Mouse (Mus musculus) CH12.LX (cell line): Measurements from ENCODE around the gene Cmtr2. TPM values are rescaled to one million over a fixed set of nuclear protein-coding genes. Genes with fewer than 3 reads are reported as not detected.

Experiments
- DNase-seq: peaks from one replicate; pipeline ENCODE4 v3.0.0-alpha.2; 2013; ENCODE audit errors: extremely low read depth
- H3K27ac ChIP-seq: 2 replicates; pipeline ENCODE4 v1.5.1; 2012; ENCODE audit warnings: low read depth, mild to moderate bottlenecking, control low read depth, moderate library complexity; ENCODE audit not compliant: insufficient read depth
- H3K27me3 ChIP-seq: replicated peaks from 2 replicates; pipeline ENCODE3; 2012; ENCODE audit warnings: inconsistent platforms
- H3K36me3 ChIP-seq, 2 experiments: replicated peaks in 1 of 2; 2 replicates each; pipeline versions ENCODE3 to v1.6.1; 2012; ENCODE audit warnings: inconsistent platforms in 1 of 2, low read length in 1 of 2, mild to moderate bottlenecking in 1 of 2, mixed read lengths in 1 of 2, moderate library complexity in 1 of 2; ENCODE audit not compliant: control insufficient read depth in 1 of 2, insufficient read depth in 1 of 2
- H3K4me1 ChIP-seq, 2 experiments: 2 replicates each; pipeline ENCODE4 v1.6.1; 2012; ENCODE audit warnings: inconsistent platforms in 1 of 2, moderate library complexity in 1 of 2; ENCODE audit not compliant: insufficient read depth in 2 of 2, control insufficient read depth in 1 of 2
- H3K4me2 ChIP-seq: 2 replicates; pipeline ENCODE4 v1.6.1; 2012; ENCODE audit warnings: low read depth, mild to moderate bottlenecking, control low read depth; ENCODE audit not compliant: poor library complexity, insufficient read depth, severe bottlenecking
- H3K4me3 ChIP-seq, 3 experiments: fragments of 150-350 bp in 1 of 3; sonication (generic) in 1 of 3; replicated peaks in 1 of 3; 2 replicates each; pipeline versions ENCODE3 to v1.5.1; 2011 to 2012; ENCODE audit warnings: low read depth in 2 of 3, low read length in 2 of 3, mild to moderate bottlenecking in 2 of 3, moderate library complexity in 2 of 3, control low read depth in 1 of 3, improper control_type of control experiment in 1 of 3, inconsistent platforms in 1 of 3, mixed read lengths in 1 of 3; ENCODE audit not compliant: poor library complexity in 1 of 3
- H3K79me2 ChIP-seq: replicated peaks from 2 replicates; pipeline ENCODE4 v1.6.1; 2012; ENCODE audit warnings: mild to moderate bottlenecking, moderate library complexity; ENCODE audit not compliant: control insufficient read depth, poor library complexity, insufficient read depth, severe bottlenecking; ENCODE audit errors: extremely low read depth
- H3K9ac ChIP-seq: 2 replicates; pipeline ENCODE4 v1.6.1; 2012; ENCODE audit warnings: low read depth, mild to moderate bottlenecking, control low read depth, moderate library complexity; ENCODE audit not compliant: insufficient read depth
- H3K9me3 ChIP-seq: replicated peaks from 2 replicates; pipeline ENCODE3; 2012; ENCODE audit warnings: low read length, inconsistent platforms, mixed read lengths
- CHD2 ChIP-seq: IDR thresholded peaks from 2 replicates; pipeline ENCODE4 v1.6.1; 2011; ENCODE audit warnings: low read length, improper control_type of control experiment
- E2F4 ChIP-seq: IDR thresholded peaks from 2 replicates; pipeline ENCODE4 v1.6.1; 2011; ENCODE audit warnings: low read depth, low read length, improper control_type of control experiment; ENCODE audit not compliant: insufficient replicate concordance
- ELF1 ChIP-seq: IDR thresholded peaks from 2 replicates; pipeline ENCODE4 v1.6.1; 2014; ENCODE audit warnings: low read depth, mild to moderate bottlenecking, inconsistent platforms, low read length, improper control_type of control experiment
- ETS1 ChIP-seq: conservative IDR thresholded peaks from 2 replicates; pipeline ENCODE4 v1.6.1; 2012; ENCODE audit warnings: low read depth, mild to moderate bottlenecking, inconsistent platforms, low read length, improper control_type of control experiment, moderate library complexity
- HCFC1 ChIP-seq: IDR thresholded peaks from 2 replicates; pipeline ENCODE4 v1.6.1; 2012; ENCODE audit warnings: low read depth, mild to moderate bottlenecking, inconsistent platforms, low read length, improper control_type of control experiment
- JUN ChIP-seq: IDR thresholded peaks from 2 replicates; pipeline ENCODE4 v1.6.1; 2011; ENCODE audit warnings: low read depth, mild to moderate bottlenecking, low read length, improper control_type of control experiment, moderate library complexity; ENCODE audit not compliant: insufficient read depth
- JUND ChIP-seq: conservative IDR thresholded peaks from 2 replicates; pipeline ENCODE4 v1.6.1; 2011; ENCODE audit warnings: low read depth, low read length, improper control_type of control experiment
- KAT2A ChIP-seq: IDR thresholded peaks from 2 replicates; pipeline ENCODE4 v1.6.1; 2012; ENCODE audit warnings: low read length, improper control_type of control experiment, inconsistent platforms; ENCODE audit not compliant: insufficient replicate concordance
- MAX ChIP-seq: IDR thresholded peaks from 2 replicates; pipeline ENCODE4 v1.6.1; 2011; ENCODE audit warnings: low read length, improper control_type of control experiment
- MEF2A ChIP-seq: IDR thresholded peaks from 2 replicates; pipeline ENCODE4 v1.6.1; 2014; ENCODE audit warnings: low read depth, mild to moderate bottlenecking, inconsistent platforms, low read length, improper control_type of control experiment, borderline replicate concordance
- NELFE ChIP-seq: IDR thresholded peaks from 2 replicates; pipeline ENCODE4 v1.6.1; 2011; ENCODE audit warnings: low read depth, low read length, improper control_type of control experiment
- POLR2A ChIP-seq: IDR thresholded peaks from 2 replicates; pipeline ENCODE4 v1.6.1; 2011; ENCODE audit warnings: low read depth, mild to moderate bottlenecking, improper control_type of control experiment, low read length
- POLR2AphosphoS2 ChIP-seq: IDR thresholded peaks from 2 replicates; pipeline ENCODE4 v1.6.1; 2011; ENCODE audit warnings: low read depth, low read length, improper control_type of control experiment
- SIN3A ChIP-seq: IDR thresholded peaks from 2 replicates; pipeline ENCODE4 v1.6.1; 2012; ENCODE audit warnings: low read length, improper control_type of control experiment, inconsistent platforms
- ZKSCAN1 ChIP-seq: IDR thresholded peaks from 2 replicates; pipeline ENCODE4 v1.6.1; 2012; ENCODE audit warnings: low read depth, inconsistent platforms, low read length, improper control_type of control experiment, borderline replicate concordance
- ZNF384 ChIP-seq: IDR thresholded peaks from 2 replicates; pipeline ENCODE4 v1.6.1; 2012; ENCODE audit warnings: low read depth, low read length, improper control_type of control experiment, inconsistent platforms
- dilution Hi-C: fragments of 300-500 bp; cut with MboI; formaldehyde crosslinking; loops from 2 replicates; pipeline ENCODE4 v1.14.3; 2020; ENCODE audit warnings: low sequenced_read_pairs; ENCODE audit not compliant: extremely low pct_unique_long_range_greater_than_20kb, extremely low pct_ligation_motif_present
- in situ Hi-C: fragments of 300-500 bp; cut with MboI; formaldehyde crosslinking; loops from 3 replicates; pipeline ENCODE4 v1.14.3; 2019; ENCODE audit warnings: low sequenced_read_pairs, low pct_ligation_motif_present, low pct_unique_long_range_greater_than_20kb, mixed read lengths
- polyA plus RNA-seq: library from polyadenylated mRNA; unstranded; fragments of >175 nt; gene quantifications from 2 replicates; pipeline ENCODE4 v1.2.1, GENCODE M21; 2012; ENCODE audit warnings: low read depth; ENCODE audit not compliant: insufficient read length
- total RNA-seq, 2 experiments: library from RNA; depleted of rRNA; stranded (reverse); fragments of 300-350 nt in 1 of 2; fragments of >200 nt in 1 of 2; gene quantifications; 2 replicates each; pipeline ENCODE4 v1.2.3; 2012 to 2014

Cmtr2 gene
- total and polyA plus RNA-seq, 3 experiments: 8.7 to 24.2 (median 12.8) TPM

DNA sequence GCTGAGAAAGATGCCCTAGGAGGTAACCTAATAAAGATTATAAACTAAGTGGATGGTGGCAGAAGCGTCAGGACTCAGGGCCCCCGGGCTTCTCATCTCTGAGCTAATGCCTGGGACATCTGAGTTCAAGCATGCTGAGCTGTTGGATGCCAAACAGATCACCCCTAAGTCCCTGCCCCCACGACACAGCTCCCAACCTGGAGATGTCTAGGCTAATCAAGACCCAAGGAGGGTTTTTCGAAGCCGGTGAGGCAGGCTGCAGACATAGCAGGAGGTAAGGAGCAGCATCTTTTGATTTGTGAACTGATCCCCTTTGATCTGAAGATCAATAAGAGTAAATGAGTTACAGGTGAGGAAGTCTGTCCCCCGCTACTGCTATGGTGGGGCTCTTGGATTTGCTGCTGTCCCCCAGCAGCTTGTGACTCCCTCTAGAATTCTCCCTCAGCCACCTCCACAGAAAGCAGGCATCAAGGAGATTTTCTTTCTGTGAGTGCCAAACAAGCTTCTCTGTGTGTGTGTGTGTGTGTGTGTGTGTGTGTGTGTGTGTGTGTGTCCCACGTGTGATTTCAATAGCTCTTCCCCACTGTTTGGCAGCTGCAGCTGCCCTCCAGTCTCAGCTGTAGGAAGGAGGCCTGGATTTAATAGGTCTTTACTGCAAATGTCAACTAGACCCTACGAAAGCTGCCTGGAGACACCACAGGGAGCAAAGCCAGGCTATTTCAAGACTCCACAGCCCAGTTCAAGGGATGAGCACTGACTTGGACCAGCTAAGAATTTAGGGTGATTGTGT lies 26.3 kb upstream of the Cmtr2 start:
- peaks cover 7 to 20% of the 10 kb centered on the region in 2 experiments for H3K4me1 ChIP-seq
- TF ChIP-seq ELF1: no peak
- no peak for TF ChIP-seq ZKSCAN1
- no peak for TF ChIP-seq POLR2AphosphoS2
- no peak for TF ChIP-seq JUN
- TF ChIP-seq E2F4: no peak
- TF ChIP-seq JUND: no peak
- no peak for TF ChIP-seq HCFC1
- TF ChIP-seq MAX: no peak
- TF ChIP-seq NELFE: no peak
- TF ChIP-seq MEF2A: no peak
- TF ChIP-seq KAT2A: no peak
- no peak for TF ChIP-seq POLR2A
- TF ChIP-seq CHD2: no peak
- TF ChIP-seq ETS1: no peak
- no peak for TF ChIP-seq SIN3A
- no peak for TF ChIP-seq ZNF384
- no peak overlapping the region for H3K4me3 ChIP-seq
- H3K9ac ChIP-seq: no peak overlapping the region
- in situ Hi-C loops: no loop called here
- DNase-seq: no peak
- no peaks in the 10 kb centered on the region for H3K79me2 ChIP-seq
- H3K36me3 ChIP-seq: no peaks in the 10 kb centered on the region
- dilution Hi-C loops: no loop called here
- no peaks in the 10 kb centered on the region for H3K27me3 ChIP-seq
- no peaks in the 10 kb centered on the region for H3K9me3 ChIP-seq
- H3K27ac ChIP-seq: no peak overlapping the region
- no peak overlapping the region for H3K4me2 ChIP-seq

DNA sequence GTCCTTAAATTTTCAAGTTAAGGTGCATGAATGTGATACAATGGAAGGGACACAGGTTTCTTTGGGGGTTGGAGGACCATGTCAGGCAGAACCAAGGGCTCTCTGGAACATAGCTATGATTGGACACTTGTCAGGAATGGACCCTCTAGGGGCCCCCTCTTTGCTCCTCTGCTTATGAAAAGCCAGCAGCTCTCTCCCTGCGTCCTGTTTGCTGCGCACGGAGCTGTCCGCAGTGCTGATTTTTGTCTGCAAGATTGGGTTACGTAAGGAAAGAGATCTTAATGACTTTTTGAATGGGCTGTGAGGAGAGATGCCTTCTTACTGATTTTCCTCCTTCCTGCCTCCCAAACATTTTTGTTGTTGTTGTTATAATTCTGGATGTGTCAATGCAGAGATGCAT lies 18.8 kb upstream of the Cmtr2 start:
- in situ Hi-C loops (no loop called here), dilution Hi-C loops (no loop called here)
- H3K27me3 ChIP-seq: peaks cover 4% of the 10 kb centered on the region
- H3K9me3 ChIP-seq: no peaks in the 10 kb centered on the region
- no peaks in the 10 kb centered on the region for H3K4me1 ChIP-seq
- no peak for DNase-seq
- no peaks in the 10 kb centered on the region for H3K79me2 ChIP-seq
- H3K4me2 ChIP-seq: no peak overlapping the region
- H3K27ac ChIP-seq: no peak overlapping the region
- peak; percentile 43; the same call in 1 of the 2 replicates for TF ChIP-seq SIN3A
- TF ChIP-seq POLR2A: no peak
- H3K9ac ChIP-seq: no peak overlapping the region
- no peak overlapping the region for H3K4me3 ChIP-seq
- no peaks in the 10 kb centered on the region for H3K36me3 ChIP-seq
